Mouse (Mus musculus): Measurements from ENCODE around the gene Prtg. TPM values are rescaled to one million over a fixed set of nuclear protein-coding genes. Genes with fewer than 3 reads are reported as not detected.

The Prtg gene
- total and polyA plus RNA-seq, 3 experiments: not detected

DNA sequence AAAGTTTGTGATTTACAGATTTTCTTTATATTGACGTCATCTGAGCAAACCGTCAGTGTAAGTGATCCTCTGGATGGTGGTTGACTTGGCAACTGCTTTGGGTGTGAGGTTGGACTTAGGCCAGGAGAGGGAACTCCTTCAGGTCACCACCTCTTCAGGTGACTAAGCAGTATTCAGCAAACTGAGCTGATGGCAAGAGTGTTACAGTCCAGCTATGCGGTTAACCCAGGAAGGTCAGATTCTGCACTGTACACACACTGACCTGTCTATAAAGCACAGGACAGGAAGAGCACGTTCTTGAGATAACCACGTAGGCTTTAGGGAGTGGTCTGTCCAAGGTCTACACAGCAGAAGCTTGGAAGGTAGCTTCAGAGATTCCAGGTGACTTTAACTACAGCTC, 3.9 kb downstream of the Prtg start:
- Histone ChIP-seq H3K4me3 (ENCODE audit: control insufficient read depth in 1 of 2, insufficient read depth in 1 of 2, low read depth in 2 of 2, low read length in 2 of 2) (no peak overlapping the region), H3K27ac (ENCODE audit: control insufficient read depth, low read depth, low read length) (no peak overlapping the region), H3K36me3 (ENCODE audit: control insufficient read depth in 1 of 2, insufficient read depth in 2 of 2, low read length in 2 of 2) (peaks cover 0 to 10% of the 10 kb centered on the region in 2 experiments; a peak in 2 of 4 replicates), H3K27me3 (ENCODE audit: control insufficient read depth in 1 of 2, insufficient read depth in 2 of 2, low read length in 2 of 2) (peaks cover 3 to 17% of the 10 kb centered on the region in 2 experiments; a peak in 3 of 4 replicates), H3K4me1 (ENCODE audit: control insufficient read depth in 1 of 2, insufficient read depth in 2 of 2, low read length in 2 of 2) (peaks cover 0 to 7% of the 10 kb centered on the region in 2 experiments; a peak in 2 of 4 replicates), H3K9ac (ENCODE audit: control insufficient read depth, low read depth, low read length, poor library complexity, severe bottlenecking) (no peak overlapping the region), H3K9me3 (replicated peaks; ENCODE audit: insufficient read depth, low read length) (no peaks in the 10 kb centered on the region), H3K79me2 (ENCODE audit: control insufficient read depth, insufficient read depth, low read length, poor library complexity) (no peaks in the 10 kb centered on the region)
- no peak for DNase-seq (ENCODE audit: low read depth, low spot score)
- TF ChIP-seq ZC3H11A (IDR thresholded peaks at IDR 0.05; ENCODE audit: low read depth, low read length): no peak
- TF ChIP-seq MAX (IDR thresholded peaks at IDR 0.05; ENCODE audit: low read length): no peak
- no peak for TF ChIP-seq NELFE (IDR thresholded peaks at IDR 0.05; ENCODE audit: low read depth, low read length)
- TF ChIP-seq ZKSCAN1 (IDR thresholded peaks at IDR 0.05; ENCODE audit: low read depth, low read length): no peak
- TF ChIP-seq ZMIZ1 (IDR thresholded peaks at IDR 0.05; ENCODE audit: low read depth, low read length): no peak
- TF ChIP-seq ETS1 (IDR thresholded peaks at IDR 0.05; ENCODE audit: low read depth, low read length): no peak
- TF ChIP-seq EP300 (IDR thresholded peaks at IDR 0.05; ENCODE audit: low read depth in 1 of 2, low read length in 2 of 2): no peak
- no peak for TF ChIP-seq BHLHE40 (IDR thresholded peaks at IDR 0.05; ENCODE audit: borderline replicate concordance, low read depth, low read length)
- TF ChIP-seq USF2 (IDR thresholded peaks at IDR 0.05; ENCODE audit: borderline replicate concordance in 1 of 2, insufficient read depth in 1 of 2, low read depth in 1 of 2, low read length in 2 of 2): no peak
- TF ChIP-seq ELF1 (IDR thresholded peaks at IDR 0.05; ENCODE audit: low read depth, low read length): no peak
- no peak for TF ChIP-seq MEF2A (IDR thresholded peaks at IDR 0.05; ENCODE audit: extremely low read depth, insufficient replicate concordance, low read depth, low read length, poor library complexity, severe bottlenecking)
- no peak for TF ChIP-seq TCF12 (IDR thresholded peaks at IDR 0.05; ENCODE audit: low read depth, low read length)
- TF ChIP-seq RCOR1 (IDR thresholded peaks at IDR 0.05; ENCODE audit: low read depth, low read length): no peak
- TF ChIP-seq SMC3 (IDR thresholded peaks at IDR 0.05; ENCODE audit: low read depth, low read length): no peak
- no peak for TF ChIP-seq MXI1 (IDR thresholded peaks at IDR 0.05; ENCODE audit: low read depth, low read length)
- TF ChIP-seq POLR2AphosphoS5 (IDR thresholded peaks at IDR 0.05; ENCODE audit: borderline replicate concordance, low read depth, low read length): no peak
- TF ChIP-seq CHD1 (IDR thresholded peaks at IDR 0.05; ENCODE audit: low read depth, low read length): no peak
- TF ChIP-seq CTCF (IDR thresholded peaks at IDR 0.05 in 2 of 3, conservative IDR thresholded peaks at IDR 0.05 in 1 of 3; ENCODE audit: control insufficient read depth in 1 of 3, insufficient read depth in 1 of 3, low read depth in 2 of 3, low read length in 3 of 3, poor library complexity in 1 of 3, severe bottlenecking in 1 of 3): no peak
- no peak for TF ChIP-seq ZNF384 (IDR thresholded peaks at IDR 0.05; ENCODE audit: low read depth, low read length)
- no peak for TF ChIP-seq USF1 (IDR thresholded peaks at IDR 0.05; ENCODE audit: low read depth, low read length)

DNA sequence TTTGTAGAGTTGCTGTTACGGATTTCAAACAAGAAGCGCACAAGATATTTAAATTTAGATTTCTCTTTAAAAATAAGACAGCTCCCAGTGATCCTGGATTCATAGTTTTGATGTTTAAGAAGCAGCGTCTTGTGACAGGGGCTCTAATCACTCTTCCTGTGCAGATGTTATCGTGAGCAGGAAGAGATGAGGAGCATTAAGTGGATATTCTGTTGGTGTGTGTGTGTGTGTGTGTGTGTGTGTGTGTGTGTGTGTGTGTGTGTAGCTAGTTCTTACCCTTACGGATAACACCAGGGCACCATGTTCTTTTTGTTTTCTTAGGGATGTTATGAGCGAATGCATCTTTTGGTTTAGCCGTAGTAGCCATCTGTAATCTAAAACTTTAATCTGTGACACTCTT, 5.4 kb downstream of the Prtg start:
- Histone ChIP-seq H3K9me3 (replicated peaks; ENCODE audit: insufficient read depth, low read length) (no peaks in the 10 kb centered on the region), H3K9ac (ENCODE audit: control insufficient read depth, low read depth, low read length, poor library complexity, severe bottlenecking) (no peak overlapping the region), H3K36me3 (ENCODE audit: control insufficient read depth in 1 of 2, insufficient read depth in 2 of 2, low read length in 2 of 2) (peaks cover 0 to 10% of the 10 kb centered on the region in 2 experiments; a peak in 2 of 4 replicates), H3K4me1 (ENCODE audit: control insufficient read depth in 1 of 2, insufficient read depth in 2 of 2, low read length in 2 of 2) (peaks cover 0 to 7% of the 10 kb centered on the region in 2 experiments; a peak in 2 of 4 replicates), H3K79me2 (ENCODE audit: control insufficient read depth, insufficient read depth, low read length, poor library complexity) (no peaks in the 10 kb centered on the region), H3K4me3 (ENCODE audit: control insufficient read depth in 1 of 2, insufficient read depth in 1 of 2, low read depth in 2 of 2, low read length in 2 of 2) (no peak overlapping the region), H3K27ac (ENCODE audit: control insufficient read depth, low read depth, low read length) (no peak overlapping the region), H3K27me3 (ENCODE audit: control insufficient read depth in 1 of 2, insufficient read depth in 2 of 2, low read length in 2 of 2) (peaks cover 3 to 17% of the 10 kb centered on the region in 2 experiments; a peak in 3 of 4 replicates)
- DNase-seq (ENCODE audit: low read depth, low spot score): no peak
- TF ChIP-seq ELF1 (IDR thresholded peaks at IDR 0.05; ENCODE audit: low read depth, low read length): no peak
- TF ChIP-seq TBP (IDR thresholded peaks at IDR 0.05; ENCODE audit: low read depth, low read length): no peak
- TF ChIP-seq NELFE (IDR thresholded peaks at IDR 0.05; ENCODE audit: low read depth, low read length): no peak
- TF ChIP-seq ZKSCAN1 (IDR thresholded peaks at IDR 0.05; ENCODE audit: low read depth, low read length): no peak
- TF ChIP-seq ZC3H11A (IDR thresholded peaks at IDR 0.05; ENCODE audit: low read depth, low read length): no peak
- TF ChIP-seq NRF1 (IDR thresholded peaks at IDR 0.05; ENCODE audit: insufficient read depth, low read depth, low read length, poor library complexity, severe bottlenecking): no peak

Measured in MEL (cell line).